Mouse (Mus musculus) embryonic facial prominence, embryonic 11.5 days (tissue): ENCODE results near the gene Pkhd1. TPM values are rescaled to one million over a fixed set of nuclear protein-coding genes. Genes with fewer than 3 reads are reported as not detected.

Experiments used
- ATAC-seq: fragments of 200-750 bp; cut with Nextera tagmentation; replicated peaks from 2 replicates; pipeline ENCODE4 v1.8.0; 2017; ENCODE audit warnings: low read depth; ENCODE audit not compliant: insufficient number of reproducible peaks, low FRiP score, low TSS enrichment
- DNase-seq: peaks from one replicate; pipeline ENCODE4 v3.0.0-alpha.2; 2015; ENCODE audit warnings: low spot score
- H3K27ac ChIP-seq: fragments of 300-500 bp; sonication (generic); replicated peaks from 2 replicates; pipeline ENCODE4 v1.5.1; 2014; ENCODE audit warnings: mild to moderate bottlenecking, low read depth, low read length, control low read depth
- H3K27me3 ChIP-seq: fragments of 300-500 bp; sonication (generic); 2 replicates; pipeline ENCODE4 v1.6.1; 2014; ENCODE audit warnings: mild to moderate bottlenecking, low read length, moderate library complexity, mixed read lengths; ENCODE audit not compliant: control insufficient read depth, insufficient read depth
- H3K36me3 ChIP-seq: fragments of 300-500 bp; sonication (generic); replicated peaks from 2 replicates; pipeline ENCODE4 v1.6.1; 2014; ENCODE audit warnings: low read depth, mild to moderate bottlenecking, low read length, moderate library complexity, mixed read lengths; ENCODE audit not compliant: control insufficient read depth, insufficient read depth
- H3K4me1 ChIP-seq: fragments of 300-500 bp; sonication (generic); 2 replicates; pipeline ENCODE4 v1.6.1; 2014; ENCODE audit warnings: low read length, mixed read lengths; ENCODE audit not compliant: control insufficient read depth, insufficient read depth
- H3K4me2 ChIP-seq: fragments of 300-500 bp; sonication (generic); 2 replicates; pipeline ENCODE4 v1.6.1; 2014; ENCODE audit warnings: low read depth, mild to moderate bottlenecking, control low read depth, low read length, moderate library complexity
- H3K4me3 ChIP-seq: fragments of 300-500 bp; sonication (generic); 2 replicates; pipeline ENCODE4 v1.5.1; 2014; ENCODE audit warnings: low read depth, low read length, control low read depth
- H3K9ac ChIP-seq: fragments of 300-500 bp; sonication (generic); replicated peaks from 2 replicates; pipeline ENCODE4 v1.6.1; 2014; ENCODE audit warnings: mild to moderate bottlenecking, control low read depth, low read length
- H3K9me3 ChIP-seq: fragments of 300-500 bp; sonication (generic); replicated peaks from 2 replicates; pipeline ENCODE4 v1.6.1; 2016; ENCODE audit warnings: mild to moderate bottlenecking, low read length, inconsistent platforms, mixed read lengths; ENCODE audit not compliant: control insufficient read depth
- WGBS: fragments of 180-500 bp; shearing (Covaris S2); extraction: QIAGEN DNeasy Blood & Tissue Kit; methylation state at CpG from one replicate; pipeline ENCODE4 v1.1.7; 2014; 5-methylcytosine and 5-hydroxymethylcytosine counted together
- polyA plus RNA-seq: library from polyadenylated mRNA; unstranded; fragments of >200 nt; fragmentation: Nextera tagmentation; extraction: Ambion mirVana; gene quantifications from 2 replicates; pipeline ENCODE4 v1.2.1, GENCODE M21; 2014

Pkhd1 gene
- polyA plus RNA-seq, 1 experiment from 2014 or later: not detected

- 32% methylated on average over 6 of the region's 6 CpGs for WGBS
- peak; percentile 61 for DNase-seq
These were observed 485.9 kb downstream of the Pkhd1 start for GRCm38 (mm10) chr1:20131786-20132596.

GRCm38 (mm10) chr1:20117331-20117730 is 500.5 kb downstream of the Pkhd1 start:
- DNase-seq (no peak), ATAC-seq (no peak)
- Histone ChIP-seq H3K9me3 (no peaks in the 10 kb centered on the region), H3K27ac (no peak overlapping the region), H3K4me1 (no peaks in the 10 kb centered on the region), H3K36me3 (no peaks in the 10 kb centered on the region), H3K9ac (no peak overlapping the region), H3K4me2 (no peak overlapping the region), H3K27me3 (no peaks in the 10 kb centered on the region), H3K4me3 (no peak overlapping the region)
- WGBS: 85% methylated on average over 1 of the region's 1 CpGs

More at GRCm38 (mm10) chr1:20131786-20132596, 485.9 kb downstream of the Pkhd1 start:
- Histone ChIP-seq H3K36me3 (no peaks in the 10 kb centered on the region), H3K27me3 (no peaks in the 10 kb centered on the region), H3K9me3 (no peaks in the 10 kb centered on the region), H3K4me1 (no peaks in the 10 kb centered on the region), H3K4me3 (no peak overlapping the region), H3K4me2 (no peak overlapping the region), H3K27ac (no peak overlapping the region), H3K9ac (no peak overlapping the region)
- ATAC-seq: no peak

- no peak for ATAC-seq
- Histone ChIP-seq H3K4me1 (no peaks in the 10 kb centered on the region), H3K27me3 (no peaks in the 10 kb centered on the region), H3K4me2 (no peak overlapping the region), H3K36me3 (no peaks in the 10 kb centered on the region), H3K27ac (no peak overlapping the region), H3K9ac (no peak overlapping the region), H3K4me3 (no peak overlapping the region), H3K9me3 (no peaks in the 10 kb centered on the region)
- WGBS: 85% methylated on average over 3 of the region's 3 CpGs
- no peak for DNase-seq
These were observed 548.1 kb downstream of the Pkhd1 start for GRCm38 (mm10) chr1:20069733-20070132.

GRCm38 (mm10) chr1:20058245-20058644 is 559.6 kb downstream of the Pkhd1 start:
- Histone ChIP-seq H3K27ac (no peak overlapping the region), H3K4me3 (no peak overlapping the region), H3K27me3 (no peaks in the 10 kb centered on the region), H3K4me2 (no peak overlapping the region), H3K36me3 (no peaks in the 10 kb centered on the region), H3K9ac (no peak overlapping the region), H3K4me1 (no peaks in the 10 kb centered on the region), H3K9me3 (no peaks in the 10 kb centered on the region)
- no peak for ATAC-seq
- peak; percentile 2 for DNase-seq
- 45% methylated on average over 3 of the region's 3 CpGs for WGBS

- H3K27me3 ChIP-seq: no peaks in the 10 kb centered on the region
- DNase-seq: no peak
- H3K9me3 ChIP-seq: no peaks in the 10 kb centered on the region
- no peak overlapping the region for H3K4me3 ChIP-seq
- no peak overlapping the region for H3K9ac ChIP-seq
- H3K27ac ChIP-seq: no peak overlapping the region
- H3K36me3 ChIP-seq: no peaks in the 10 kb centered on the region
- H3K4me1 ChIP-seq: no peaks in the 10 kb centered on the region
- ATAC-seq: no peak
- 75% methylated on average over 3 of the region's 3 CpGs for WGBS
- H3K4me2 ChIP-seq: no peak overlapping the region
These were observed 578.5 kb downstream of the Pkhd1 start for GRCm38 (mm10) chr1:20039389-20039788.

GRCm38 (mm10) chr1:20035277-20035676 is 582.6 kb downstream of the Pkhd1 start:
- H3K4me1 ChIP-seq: no peaks in the 10 kb centered on the region

GRCm38 (mm10) chr1:20018198-20018925 is 599.5 kb downstream of the Pkhd1 start:
- WGBS: 73% methylated on average over 8 of the region's 8 CpGs
- DNase-seq: peak; percentile 1

More at GRCm38 (mm10) chr1:20035277-20035676, 582.6 kb downstream of the Pkhd1 start:
- no peaks in the 10 kb centered on the region for H3K9me3 ChIP-seq
- no peaks in the 10 kb centered on the region for H3K36me3 ChIP-seq
- no peak overlapping the region for H3K4me2 ChIP-seq
- no peak for DNase-seq
- WGBS: 84% methylated on average over 7 of the region's 7 CpGs
- no peak overlapping the region for H3K27ac ChIP-seq
- no peak overlapping the region for H3K9ac ChIP-seq
- no peak overlapping the region for H3K4me3 ChIP-seq
- no peak for ATAC-seq
- H3K27me3 ChIP-seq: no peaks in the 10 kb centered on the region

GRCm38 (mm10) chr1:20017619-20018018 is 600.2 kb downstream of the Pkhd1 start:
- no peaks in the 10 kb centered on the region for H3K4me1 ChIP-seq
- no peak overlapping the region for H3K4me2 ChIP-seq
- DNase-seq (no peak), ATAC-seq (no peak)
- no peaks in the 10 kb centered on the region for H3K9me3 ChIP-seq
- WGBS: 89% methylated on average over 4 of the region's 4 CpGs
- H3K36me3 ChIP-seq: no peaks in the 10 kb centered on the region
- H3K4me3 ChIP-seq: no peak overlapping the region
- H3K27ac ChIP-seq: no peak overlapping the region
- H3K27me3 ChIP-seq: no peaks in the 10 kb centered on the region
- no peak overlapping the region for H3K9ac ChIP-seq

More at GRCm38 (mm10) chr1:20018198-20018925, 599.5 kb downstream of the Pkhd1 start:
- Histone ChIP-seq H3K4me1 (no peaks in the 10 kb centered on the region), H3K4me3 (no peak overlapping the region), H3K36me3 (no peaks in the 10 kb centered on the region), H3K4me2 (no peak overlapping the region), H3K9me3 (no peaks in the 10 kb centered on the region), H3K9ac (no peak overlapping the region), H3K27ac (no peak overlapping the region), H3K27me3 (no peaks in the 10 kb centered on the region)
- ATAC-seq: no peak
